Mouse (Mus musculus) fat pad, adult 2 months (tissue): ENCODE data around the gene Kcnk7.

Experiments used
- DNase-seq: peaks from one replicate; pipeline ENCODE4 v3.0.0-alpha.2; 2011; ENCODE audit warnings: low read depth, low spot score; ENCODE audit errors: extremely low read depth

Kcnk7 gene

DNA sequence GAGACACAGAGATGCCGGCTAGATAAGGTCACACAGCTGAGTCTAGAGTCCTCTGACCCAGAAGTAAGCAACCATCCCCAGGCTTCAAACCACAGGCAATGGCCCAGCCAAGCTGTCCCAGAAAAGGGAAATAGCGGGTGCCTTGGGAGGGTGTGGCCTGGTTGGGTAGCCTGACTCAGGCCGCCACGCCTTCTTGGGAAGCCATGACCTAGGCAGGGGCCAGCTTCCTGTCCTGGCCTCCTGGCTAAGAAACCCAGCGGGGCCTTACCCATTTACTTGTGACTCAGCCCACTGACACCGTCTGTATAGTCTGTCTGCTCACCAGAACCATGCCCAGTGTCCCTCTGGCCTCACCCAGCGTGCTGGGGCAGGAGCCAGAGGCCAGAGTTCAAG, 20.4 kb downstream of the Kcnk7 start:
- no peak for DNase-seq

DNA sequence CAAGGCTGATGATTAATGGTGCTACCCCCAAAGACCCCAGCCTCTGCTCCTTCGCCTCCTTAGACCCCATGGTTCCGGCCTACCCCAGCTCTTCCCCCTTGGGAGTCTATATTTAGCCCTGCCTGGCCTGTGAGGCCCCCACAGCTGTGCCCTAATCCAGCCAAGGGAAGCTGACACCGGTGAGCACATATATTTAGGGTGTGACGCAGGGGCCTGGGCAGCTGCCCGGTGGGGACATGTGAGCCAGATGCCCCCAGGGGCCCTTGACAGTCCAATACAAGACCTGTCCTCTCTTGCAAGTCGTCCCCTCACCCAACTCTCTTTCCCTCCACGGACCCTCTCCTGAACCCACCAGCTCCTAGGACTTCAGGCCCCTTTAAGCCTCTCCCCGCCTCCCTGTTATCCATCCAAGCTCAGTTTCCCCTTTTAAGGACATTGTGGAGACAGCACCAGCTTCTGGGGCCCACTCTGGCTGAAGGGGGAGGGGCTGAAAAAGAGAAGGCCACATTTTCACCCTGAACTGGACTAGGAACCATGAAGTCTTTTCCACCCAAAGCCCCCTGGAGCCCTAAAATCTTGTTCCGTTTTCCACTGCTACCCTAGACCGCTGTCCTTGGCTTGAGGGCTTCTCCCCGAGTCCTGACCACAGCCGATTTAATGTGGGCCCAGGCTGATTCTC, 21.0 kb downstream of the Kcnk7 start:
- DNase-seq: no peak

DNA sequence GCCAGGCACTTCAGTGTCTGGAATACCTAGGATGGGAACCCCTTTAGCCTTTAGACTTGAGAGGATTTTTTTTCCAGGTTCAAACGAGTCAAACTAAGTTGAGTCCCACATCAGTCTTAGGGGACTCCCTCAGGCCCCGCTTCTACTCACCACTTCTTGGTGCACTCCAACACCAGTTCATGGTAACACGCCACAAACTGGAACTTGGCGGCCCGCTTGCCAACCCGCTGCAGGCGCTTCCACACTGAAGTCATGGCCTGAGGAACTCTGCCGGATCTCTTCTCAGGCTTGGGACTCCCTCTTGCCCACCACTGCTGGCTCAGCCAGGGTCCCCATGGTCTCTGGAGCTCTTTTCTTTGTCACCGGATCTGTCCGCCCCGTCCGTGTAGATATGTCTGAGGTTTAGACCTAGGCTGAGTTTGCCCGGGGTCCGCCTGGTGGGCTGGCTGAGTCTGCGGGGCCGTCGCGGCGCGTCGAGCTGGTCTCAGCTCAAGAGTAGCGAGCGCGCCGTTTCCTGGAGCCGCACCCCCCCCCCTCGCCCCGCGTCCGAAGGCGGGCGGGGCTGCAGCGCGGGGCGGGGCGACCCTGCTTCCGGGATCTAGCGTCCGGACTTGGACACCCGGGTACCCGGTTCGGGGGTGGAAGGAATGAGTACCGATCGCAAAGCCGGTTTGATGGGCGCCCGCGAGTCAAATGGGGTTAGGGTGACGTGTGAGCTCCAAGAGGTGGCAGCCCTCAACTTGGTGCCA, 21.8 kb downstream of the Kcnk7 start, which contains the start of gene Ehbp1l1:
Gene Ehbp1l1, minus strand, starts transcription at position 551 of the 749 bp plus-strand sequence.
- no peak for DNase-seq

DNA sequence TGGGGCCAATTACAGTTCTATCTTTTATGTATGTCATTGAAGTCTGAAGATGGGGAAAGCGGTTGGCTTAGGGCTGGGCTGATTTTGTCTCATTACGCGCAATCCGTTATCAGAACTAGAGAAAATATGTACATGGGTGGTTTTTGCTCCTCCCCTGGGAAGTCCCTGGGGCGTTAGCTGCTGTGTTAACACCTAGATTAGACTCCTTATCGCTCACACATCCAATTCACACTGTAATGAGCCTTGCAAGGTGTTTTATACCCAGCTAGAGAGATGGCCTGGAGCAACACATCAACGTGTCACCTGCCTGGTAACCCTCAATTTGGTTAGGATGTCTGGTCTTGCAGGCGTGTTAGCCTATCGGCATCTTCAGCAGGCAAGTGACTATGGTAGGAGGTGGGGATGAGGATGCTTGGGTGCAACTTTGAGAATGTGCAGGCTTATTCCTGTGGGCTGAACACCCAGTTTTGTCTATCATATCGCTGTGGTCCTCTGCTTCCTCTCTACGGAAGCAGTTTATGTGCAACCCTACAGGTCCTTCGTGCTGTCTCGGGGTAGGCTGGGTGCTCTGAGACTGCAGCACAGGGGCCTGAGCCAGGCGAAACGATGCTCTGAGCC, 22.9 kb downstream of the Kcnk7 start:
- no peak for DNase-seq

DNA sequence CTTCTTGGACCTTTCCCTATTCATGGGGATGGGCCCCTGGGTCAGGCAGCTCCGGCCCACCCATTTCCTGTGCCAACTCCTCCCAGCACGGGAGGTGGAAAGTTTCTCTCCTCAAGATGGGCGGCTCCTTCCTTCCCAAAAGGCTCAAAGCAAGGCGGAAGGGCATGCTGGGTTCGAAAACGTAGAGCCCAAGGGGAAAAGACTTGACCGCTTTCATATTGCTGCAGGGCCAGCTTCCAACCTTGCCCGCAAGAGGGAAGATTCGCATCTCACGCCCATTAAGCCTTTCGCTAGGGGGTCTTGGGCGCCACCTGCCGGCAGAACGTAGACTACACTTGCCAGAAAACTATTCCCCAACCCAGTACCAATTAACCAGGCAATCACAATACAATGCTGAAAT, 23.5 kb downstream of the Kcnk7 start:
- DNase-seq: no peak

DNA sequence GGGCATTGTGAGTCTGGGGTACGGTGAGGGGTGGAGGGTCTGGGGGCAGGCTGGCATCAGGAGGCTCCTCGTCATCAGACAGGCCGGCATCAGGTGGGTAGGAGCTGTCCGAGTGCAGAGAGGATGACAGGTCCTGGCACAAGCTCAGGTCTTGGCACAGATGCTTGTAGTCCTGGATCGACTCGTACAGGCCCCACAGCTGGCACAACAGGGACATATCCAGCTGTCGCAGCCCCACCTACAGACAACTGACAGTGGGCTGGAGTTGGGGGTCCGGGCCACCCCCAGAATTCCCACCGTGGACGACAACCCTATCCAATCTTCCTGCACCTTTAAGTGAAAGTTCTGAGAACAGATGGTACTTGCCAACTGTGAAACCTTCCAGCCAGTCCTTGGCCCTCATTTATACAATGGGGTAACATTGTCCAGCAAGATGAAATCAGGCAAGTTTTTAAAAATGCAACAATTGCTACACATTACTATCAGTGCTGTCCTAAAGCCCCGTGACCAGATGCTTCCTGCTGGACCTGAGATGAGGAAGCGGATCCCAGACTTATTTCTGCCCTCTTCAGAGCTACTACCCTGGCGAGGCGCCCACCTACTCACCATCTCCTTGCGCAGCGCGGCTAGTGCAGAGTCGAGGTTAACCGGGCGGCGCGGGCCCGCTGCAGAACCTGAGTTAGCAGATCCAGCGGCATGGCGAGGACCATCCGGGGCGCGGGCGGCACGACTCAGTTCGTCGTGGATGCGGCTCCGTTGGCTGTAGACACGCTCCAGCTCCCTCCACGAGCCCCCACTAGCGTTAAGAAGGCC, 24.7 kb downstream of the Kcnk7 start:
- DNase-seq: no peak

DNA sequence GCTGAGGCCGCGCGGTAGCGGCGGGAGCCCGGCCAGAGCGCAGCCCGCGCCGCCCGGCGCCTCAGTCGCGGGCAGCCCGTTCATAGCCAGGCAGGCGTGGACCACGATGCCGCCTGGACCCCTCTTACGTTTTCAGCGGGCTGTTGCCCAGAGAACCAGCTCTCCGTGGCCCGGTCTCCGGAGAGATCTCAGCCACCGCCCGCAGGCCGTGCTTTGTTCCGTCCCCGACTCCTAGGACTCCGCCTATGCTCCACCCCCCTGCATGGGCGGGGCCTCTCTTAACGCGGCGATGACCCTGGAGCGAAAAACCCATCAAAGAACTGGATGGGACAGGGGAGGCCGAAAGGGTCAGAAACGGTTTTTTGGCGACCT, 25.3 kb downstream of the Kcnk7 start, which contains the start of gene Fam89b:
Gene Fam89b, minus strand, starts transcription at position 210 of the 372 bp plus-strand sequence.
- DNase-seq: no peak

DNA sequence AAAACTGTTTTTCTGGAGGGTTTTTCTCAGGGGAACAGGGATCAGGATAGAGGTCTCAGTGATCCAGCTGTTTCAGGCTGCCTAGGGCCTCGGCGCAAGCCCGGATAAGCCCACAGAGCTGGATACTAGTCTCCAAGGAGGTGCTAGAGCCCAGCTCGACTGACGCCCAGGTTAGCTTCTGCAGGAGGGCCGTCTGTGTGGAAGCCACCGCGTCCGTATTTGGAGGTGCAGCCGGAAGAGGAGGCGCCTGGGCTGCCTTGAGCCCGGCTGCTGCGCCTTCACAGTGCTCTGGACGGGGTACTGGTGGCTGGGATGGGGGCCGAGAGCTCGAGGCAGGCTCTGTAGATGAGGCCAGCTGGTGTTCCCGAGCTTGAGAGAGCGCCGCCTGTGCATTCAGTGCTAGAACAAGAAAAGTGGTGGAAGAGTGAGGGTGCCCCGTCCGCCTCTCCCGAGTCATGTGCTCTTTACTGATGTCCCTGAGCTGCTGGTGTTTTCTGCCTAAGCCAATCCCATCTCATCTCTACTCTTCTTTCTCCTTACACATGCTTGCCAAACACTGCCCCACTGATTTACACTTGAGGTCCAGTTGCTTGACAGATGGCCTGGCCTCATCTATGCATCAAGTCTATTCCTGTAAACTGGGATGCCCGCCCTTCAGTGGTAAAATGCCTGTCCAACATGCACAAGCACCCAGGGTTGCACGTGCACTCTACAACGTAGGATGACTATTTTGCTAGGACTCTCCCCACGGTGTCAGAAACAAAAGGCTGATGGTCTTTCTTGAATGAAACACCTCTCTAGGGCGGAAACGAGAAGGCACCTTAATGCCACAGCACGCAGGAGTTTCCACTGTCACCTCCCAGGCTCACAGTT, 26.4 kb downstream of the Kcnk7 start:
- no peak for DNase-seq

DNA sequence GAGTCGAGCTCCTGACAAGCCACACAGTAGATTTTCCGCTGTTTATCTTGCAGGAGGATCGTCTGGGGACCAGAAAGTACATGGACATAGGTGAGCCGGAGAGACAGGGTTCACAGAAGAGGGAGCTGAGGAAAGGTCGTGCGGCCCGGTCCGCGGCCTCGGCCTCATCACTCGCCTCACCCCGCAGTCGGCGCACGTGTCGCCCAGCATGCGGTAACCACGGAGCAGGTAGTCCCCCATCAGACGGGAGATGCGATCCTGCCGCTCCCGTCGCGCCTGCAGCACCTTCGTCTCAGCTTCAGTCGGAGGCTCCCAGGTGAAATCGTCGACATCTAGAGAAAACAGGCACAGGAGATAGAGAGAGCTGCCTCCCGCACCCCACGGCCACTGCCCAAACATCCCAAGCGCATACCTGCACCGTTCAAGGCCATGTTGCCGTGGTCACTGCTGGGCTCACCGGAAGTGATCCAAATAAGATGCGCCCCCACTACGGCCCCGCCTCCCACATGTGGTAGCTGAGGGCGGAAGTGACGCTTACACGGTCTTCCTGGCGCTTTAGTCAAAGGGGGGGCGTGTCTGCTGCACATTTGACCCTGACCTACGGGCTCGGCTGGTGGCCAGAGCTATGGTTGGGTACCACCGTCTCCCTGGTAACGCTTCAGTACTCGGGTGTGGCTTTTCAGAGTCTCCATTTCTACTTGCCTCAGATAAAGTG, 27.3 kb downstream of the Kcnk7 start:
- no peak for DNase-seq

DNA sequence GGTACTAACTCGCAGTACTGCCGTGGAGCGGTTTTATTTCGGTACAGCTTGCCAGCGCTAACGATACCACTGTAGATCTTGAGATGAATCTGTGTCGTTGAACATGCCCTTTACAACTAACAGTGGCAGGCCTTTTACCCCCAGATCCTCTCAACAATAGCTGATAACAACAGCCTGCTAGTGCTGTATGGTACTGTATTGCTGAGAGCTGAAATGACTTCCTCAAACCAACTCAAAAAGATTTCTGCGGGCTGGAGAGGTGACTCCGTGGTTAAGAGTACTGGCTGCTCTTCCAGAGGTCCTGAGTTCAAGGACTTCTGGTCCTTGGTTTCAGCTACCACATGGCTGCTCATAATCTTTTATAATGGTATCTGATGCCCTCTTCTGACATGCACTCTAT, 30.2 kb downstream of the Kcnk7 start:
- no peak for DNase-seq

DNA sequence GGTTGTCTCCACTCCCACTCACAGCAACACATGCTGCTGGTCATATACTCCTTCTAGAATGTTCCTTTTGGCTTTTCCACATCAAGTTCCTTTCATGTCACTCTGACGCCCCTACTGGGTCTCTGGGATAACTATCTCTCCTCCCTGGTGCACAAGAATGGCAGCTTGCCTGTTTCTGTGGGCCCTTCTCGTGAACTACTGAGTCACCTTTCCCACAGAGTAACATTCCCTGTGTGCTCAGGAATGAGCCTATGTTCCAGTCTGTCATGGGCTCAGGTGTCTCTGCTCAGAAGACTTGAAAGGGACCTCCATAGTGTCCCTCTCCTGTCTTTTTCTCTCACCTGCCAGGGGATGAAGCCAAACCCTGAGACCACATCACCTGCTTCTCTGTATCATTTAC, 35.3 kb downstream of the Kcnk7 start:
- DNase-seq: no peak

DNA sequence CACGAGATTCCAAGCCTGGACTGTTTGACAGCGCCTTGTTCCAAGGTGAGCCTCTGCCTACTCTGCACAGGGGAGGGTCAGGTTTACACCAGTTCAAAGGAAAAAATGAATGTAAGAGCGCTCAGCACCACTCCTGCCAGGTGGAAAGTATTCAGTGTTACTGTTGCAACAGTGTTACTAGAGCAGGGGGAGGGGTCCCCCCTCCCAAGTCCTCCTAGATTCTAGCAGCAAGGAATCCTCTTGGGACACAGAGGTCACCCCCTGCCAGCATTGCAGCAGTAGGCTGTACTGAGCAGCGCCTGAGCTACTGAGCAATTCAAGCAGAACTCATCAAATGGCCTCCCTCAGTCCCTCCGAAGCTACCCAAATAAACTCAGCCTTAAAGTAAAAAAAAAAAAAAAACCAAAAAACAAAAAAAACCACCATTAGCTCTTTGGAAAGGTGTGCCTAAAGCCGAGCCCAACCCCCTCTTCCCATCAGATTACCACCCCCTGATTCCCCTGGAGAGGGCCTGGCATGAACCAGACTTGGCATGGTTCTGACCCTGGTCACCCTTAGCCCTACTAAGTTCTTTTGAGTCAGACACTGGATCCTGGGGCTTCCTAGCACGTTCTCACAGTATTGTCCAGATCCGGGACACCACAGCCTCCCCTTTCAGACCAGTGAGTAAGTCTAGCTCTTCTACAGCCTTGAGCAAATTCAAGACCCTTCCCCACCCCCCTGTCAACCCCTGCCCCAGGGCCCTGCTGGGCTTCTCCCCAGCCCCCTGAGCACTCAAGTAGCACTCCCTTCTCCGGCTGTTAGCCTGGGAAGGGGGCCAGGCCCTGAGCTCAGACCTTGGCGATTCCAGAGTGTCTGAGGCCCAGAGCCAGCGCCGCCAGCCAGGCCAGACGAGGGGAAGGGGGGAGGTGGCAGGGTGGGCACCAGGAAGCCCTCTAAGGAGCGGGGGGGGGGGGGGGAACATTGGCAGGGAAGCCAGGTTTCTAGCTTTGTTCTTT, 36.5 kb downstream of the Kcnk7 start, which contains the start of gene Ltbp3:
Gene Ltbp3, plus strand, starts transcription at position 585 of the 998 bp plus-strand sequence.
- DNase-seq: no peak

DNA sequence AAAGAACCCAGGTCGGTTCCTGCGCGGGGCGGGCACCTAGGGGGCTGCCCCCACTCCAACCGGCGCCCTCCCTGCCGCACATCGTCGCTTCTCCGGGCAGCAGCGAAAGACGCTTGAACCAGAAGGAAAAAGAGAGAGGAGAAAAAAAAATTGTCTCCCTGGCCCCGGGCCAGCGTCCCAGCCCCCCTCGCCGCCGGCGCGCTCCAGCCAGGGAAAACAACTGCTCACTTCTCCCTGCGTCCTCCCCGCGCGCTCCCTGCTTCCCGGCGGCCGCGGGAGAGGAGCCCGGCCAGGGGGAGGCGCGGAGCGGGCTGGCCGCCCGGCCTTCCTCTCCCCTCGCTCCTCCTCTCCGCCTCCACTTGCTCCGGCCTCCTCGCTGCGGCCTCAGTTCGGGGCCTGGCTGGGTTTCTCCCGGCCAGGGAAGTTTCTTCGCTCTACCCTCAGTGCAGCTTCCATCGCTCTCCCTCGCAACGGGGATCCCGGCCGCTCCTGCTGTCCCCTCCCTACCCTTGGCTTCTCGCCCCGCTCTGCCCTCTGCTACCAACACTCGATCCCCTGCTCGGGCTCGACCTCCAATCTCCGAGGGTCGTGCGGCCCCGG, 37.6 kb downstream of the Kcnk7 start:
- no peak for DNase-seq

DNA sequence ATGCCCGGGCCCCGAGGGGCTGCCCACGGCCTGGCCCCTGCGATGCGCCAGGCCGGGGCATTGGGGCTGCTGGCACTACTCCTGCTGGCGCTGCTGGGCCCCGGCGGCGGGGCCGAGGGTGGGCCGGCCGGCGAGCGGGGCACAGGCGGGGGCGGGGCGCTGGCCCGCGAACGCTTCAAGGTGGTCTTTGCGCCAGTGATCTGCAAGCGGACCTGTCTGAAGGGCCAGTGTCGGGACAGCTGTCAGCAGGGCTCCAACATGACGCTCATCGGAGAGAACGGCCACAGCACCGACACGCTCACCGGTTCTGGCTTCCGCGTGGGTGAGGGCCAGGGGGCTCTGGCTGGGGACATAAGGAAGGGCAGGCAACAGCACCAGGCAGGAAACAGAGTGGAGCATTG, 38.1 kb downstream of the Kcnk7 start:
- no peak for DNase-seq

DNA sequence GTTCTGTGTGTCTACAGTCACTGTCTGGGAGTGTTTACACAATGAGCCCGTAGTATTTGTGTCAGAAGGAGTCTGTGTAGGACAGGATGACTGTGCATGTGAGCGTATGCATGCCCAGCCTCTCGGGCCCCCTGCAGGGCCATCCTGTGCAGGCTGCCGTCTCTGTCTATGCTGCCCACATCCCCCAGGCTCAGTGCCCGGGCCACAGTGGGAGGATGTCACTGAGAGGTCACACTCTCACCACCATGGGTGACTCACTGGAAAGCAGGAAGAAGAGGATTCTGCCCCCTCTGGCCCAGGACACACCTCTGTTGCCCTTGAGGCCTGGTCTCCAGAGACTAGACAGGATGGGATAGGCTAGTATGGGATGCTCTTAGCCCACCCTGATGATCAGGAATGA, 39.4 kb downstream of the Kcnk7 start:
- DNase-seq: no peak

DNA sequence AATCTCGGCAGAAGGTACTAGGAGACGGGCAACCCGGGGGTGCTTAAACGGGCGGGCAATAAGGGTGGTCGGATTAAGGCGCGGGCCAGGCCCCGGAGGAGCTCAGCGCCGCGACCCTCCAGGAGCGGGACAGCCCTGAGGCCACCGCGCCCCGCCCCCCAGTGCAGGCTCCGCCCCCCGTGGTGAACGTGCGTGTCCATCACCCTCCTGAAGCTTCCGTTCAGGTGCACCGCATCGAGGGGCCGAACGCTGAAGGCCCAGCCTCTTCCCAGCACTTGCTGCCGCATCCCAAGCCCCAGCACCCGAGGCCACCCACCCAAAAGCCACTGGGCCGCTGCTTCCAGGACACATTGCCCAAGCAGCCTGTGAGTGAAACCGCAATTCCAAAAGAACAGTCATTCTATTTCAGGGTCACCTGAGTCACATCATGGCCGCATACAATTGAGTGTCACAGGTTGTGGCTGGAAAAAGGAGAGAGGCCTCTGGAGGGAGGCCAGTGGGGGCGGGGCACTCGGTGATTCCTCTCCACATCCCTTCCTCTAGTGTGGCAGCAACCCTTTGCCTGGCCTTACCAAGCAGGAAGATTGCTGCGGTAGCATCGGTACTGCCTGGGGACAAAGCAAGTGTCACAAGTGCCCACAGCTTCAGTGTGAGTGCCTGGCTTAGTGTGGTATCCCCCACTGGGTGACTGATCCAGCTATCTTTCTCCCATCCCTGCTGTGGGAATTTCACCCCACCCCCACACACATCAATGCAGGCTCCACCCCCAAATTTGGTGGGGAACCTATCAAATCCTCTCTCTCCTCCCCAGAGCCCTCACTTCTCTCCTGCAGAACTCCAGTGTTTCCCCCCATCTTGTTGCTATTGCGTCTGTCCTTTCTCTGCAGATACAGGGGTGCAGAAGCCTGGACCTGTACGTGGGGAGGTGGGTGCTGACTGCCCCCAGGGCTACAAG, 41.9 kb downstream of the Kcnk7 start:
- no peak for DNase-seq

DNA sequence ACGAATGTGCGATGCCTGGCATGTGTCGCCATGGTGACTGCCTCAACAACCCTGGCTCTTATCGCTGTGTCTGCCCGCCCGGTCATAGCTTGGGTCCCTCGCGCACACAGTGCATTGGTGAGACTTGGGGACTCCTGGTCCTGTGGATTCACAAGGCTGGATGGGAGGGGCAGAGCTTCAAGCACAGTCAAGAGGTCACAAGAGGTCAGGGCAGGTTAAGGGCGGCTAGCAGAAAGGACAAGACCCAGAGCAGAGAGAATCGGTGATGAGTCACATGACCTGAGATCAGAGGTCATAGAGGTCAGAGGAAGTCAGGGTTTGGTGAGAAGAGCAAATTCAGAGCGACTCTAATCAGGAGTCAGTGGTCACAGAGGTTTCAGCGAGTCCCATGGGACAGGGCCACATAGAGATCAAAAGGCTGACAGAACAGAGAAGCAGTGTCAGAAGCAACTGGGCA, 42.8 kb downstream of the Kcnk7 start:
- no peak for DNase-seq
